Mouse (Mus musculus): ENCODE measurements around the gene Gm20721. TPM values are rescaled to one million over a fixed set of nuclear protein-coding genes. Genes with fewer than 3 reads are reported as not detected.

Gm20721 gene
- polyA plus RNA-seq, 1 experiment: 0.07 TPM

GRCm38 (mm10) chr2:174300186-174300585, 46.3 kb downstream of the Gm20721 start:
- H3K27ac ChIP-seq (ENCODE audit: insufficient read depth, low read length): no peak overlapping the region
- TF ChIP-seq CTCF (IDR thresholded peaks at IDR 0.05; ENCODE audit: borderline replicate concordance, insufficient read depth, low read depth, low read length) (no peak), POLR2A (IDR thresholded peaks at IDR 0.05; ENCODE audit: borderline replicate concordance, insufficient read depth, low read length) (no peak)
- WGBS: 52% methylated on average over 27 of the region's 27 CpGs
- H3K27me3 ChIP-seq (ENCODE audit: control insufficient read depth, insufficient read depth, low read length): no peaks in the 10 kb centered on the region
- H3K4me1 ChIP-seq (ENCODE audit: control insufficient read depth, insufficient read depth, low read length): no peaks in the 10 kb centered on the region
- no peak overlapping the region for H3K4me3 ChIP-seq (replicated peaks; ENCODE audit: insufficient read depth, low read depth, low read length)
- no peak for DNase-seq

GRCm38 (mm10) chr2:174299771-174300160, 46.7 kb downstream of the Gm20721 start:
- Histone ChIP-seq H3K27ac (ENCODE audit: insufficient read depth, low read length) (no peak overlapping the region), H3K27me3 (ENCODE audit: control insufficient read depth, insufficient read depth, low read length) (no peaks in the 10 kb centered on the region), H3K4me3 (replicated peaks; ENCODE audit: insufficient read depth, low read depth, low read length) (no peak overlapping the region), H3K4me1 (ENCODE audit: control insufficient read depth, insufficient read depth, low read length) (no peaks in the 10 kb centered on the region)
- TF ChIP-seq POLR2A (IDR thresholded peaks at IDR 0.05; ENCODE audit: borderline replicate concordance, insufficient read depth, low read length) (no peak), CTCF (IDR thresholded peaks at IDR 0.05; ENCODE audit: borderline replicate concordance, insufficient read depth, low read depth, low read length) (no peak)
- DNase-seq: no peak
- 53% methylated on average over 34 of the region's 34 CpGs for WGBS

- Histone ChIP-seq H3K4me1 (ENCODE audit: control insufficient read depth, insufficient read depth, low read length) (no peaks in the 10 kb centered on the region), H3K27me3 (ENCODE audit: control insufficient read depth, insufficient read depth, low read length) (no peaks in the 10 kb centered on the region), H3K27ac (ENCODE audit: insufficient read depth, low read length) (no peak overlapping the region), H3K4me3 (replicated peaks; ENCODE audit: insufficient read depth, low read depth, low read length) (no peak overlapping the region)
- TF ChIP-seq POLR2A (IDR thresholded peaks at IDR 0.05; ENCODE audit: borderline replicate concordance, insufficient read depth, low read length): no peak
- no peak for TF ChIP-seq CTCF (IDR thresholded peaks at IDR 0.05; ENCODE audit: borderline replicate concordance, insufficient read depth, low read depth, low read length)
- 51% methylated on average over 48 of the region's 48 CpGs for WGBS
- no peak for DNase-seq
Observed at GRCm38 (mm10) chr2:174299091-174299770, 47.3 kb downstream of the Gm20721 start.

- Histone ChIP-seq H3K4me1 (ENCODE audit: control insufficient read depth, insufficient read depth, low read length) (no peaks in the 10 kb centered on the region), H3K4me3 (replicated peaks; ENCODE audit: insufficient read depth, low read depth, low read length) (no peak overlapping the region), H3K27ac (ENCODE audit: insufficient read depth, low read length) (no peak overlapping the region), H3K27me3 (ENCODE audit: control insufficient read depth, insufficient read depth, low read length) (no peaks in the 10 kb centered on the region)
- TF ChIP-seq POLR2A (IDR thresholded peaks at IDR 0.05; ENCODE audit: borderline replicate concordance, insufficient read depth, low read length) (no peak), CTCF (IDR thresholded peaks at IDR 0.05; ENCODE audit: borderline replicate concordance, insufficient read depth, low read depth, low read length) (no peak)
- WGBS: 56% methylated on average over 33 of the region's 33 CpGs
- DNase-seq: no peak
Observed at GRCm38 (mm10) chr2:174298471-174298870, 48.0 kb downstream of the Gm20721 start.

- Histone ChIP-seq H3K27ac (ENCODE audit: insufficient read depth, low read length) (no peak overlapping the region), H3K27me3 (ENCODE audit: control insufficient read depth, insufficient read depth, low read length) (no peaks in the 10 kb centered on the region), H3K4me3 (replicated peaks; ENCODE audit: insufficient read depth, low read depth, low read length) (no peak overlapping the region), H3K4me1 (ENCODE audit: control insufficient read depth, insufficient read depth, low read length) (no peaks in the 10 kb centered on the region)
- no peak for TF ChIP-seq CTCF (IDR thresholded peaks at IDR 0.05; ENCODE audit: borderline replicate concordance, insufficient read depth, low read depth, low read length)
- TF ChIP-seq POLR2A (IDR thresholded peaks at IDR 0.05; ENCODE audit: borderline replicate concordance, insufficient read depth, low read length): no peak
- 62% methylated on average over 19 of the region's 19 CpGs for WGBS
- no peak for DNase-seq
Observed at GRCm38 (mm10) chr2:174297851-174298250, 48.7 kb downstream of the Gm20721 start.

- DNase-seq: no peak
- TF ChIP-seq CTCF (IDR thresholded peaks at IDR 0.05; ENCODE audit: borderline replicate concordance, insufficient read depth, low read depth, low read length): 0 out of 2 replicates have a peak, but pooled peaks have one; percentile 4
- no peak for TF ChIP-seq POLR2A (IDR thresholded peaks at IDR 0.05; ENCODE audit: borderline replicate concordance, insufficient read depth, low read length)
- Histone ChIP-seq H3K27me3 (ENCODE audit: control insufficient read depth, insufficient read depth, low read length) (no peaks in the 10 kb centered on the region), H3K4me1 (ENCODE audit: control insufficient read depth, insufficient read depth, low read length) (no peaks in the 10 kb centered on the region), H3K27ac (ENCODE audit: insufficient read depth, low read length) (no peak overlapping the region), H3K4me3 (replicated peaks; ENCODE audit: insufficient read depth, low read depth, low read length) (no peak overlapping the region)
- 41% methylated on average over 29 of the region's 29 CpGs for WGBS
Observed at GRCm38 (mm10) chr2:174297086-174297571, 49.4 kb downstream of the Gm20721 start.

GRCm38 (mm10) chr2:174295900-174296465, 50.5 kb downstream of the Gm20721 start:
- no peak overlapping the region for H3K4me3 ChIP-seq (replicated peaks; ENCODE audit: insufficient read depth, low read depth, low read length)
- TF ChIP-seq POLR2A (IDR thresholded peaks at IDR 0.05; ENCODE audit: borderline replicate concordance, insufficient read depth, low read length) (no peak), CTCF (IDR thresholded peaks at IDR 0.05; ENCODE audit: borderline replicate concordance, insufficient read depth, low read depth, low read length) (no peak)
- no peaks in the 10 kb centered on the region for H3K27me3 ChIP-seq (ENCODE audit: control insufficient read depth, insufficient read depth, low read length)
- WGBS: 50% methylated on average over 29 of the region's 29 CpGs
- no peak for DNase-seq
- H3K4me1 ChIP-seq (ENCODE audit: control insufficient read depth, insufficient read depth, low read length): no peaks in the 10 kb centered on the region
- H3K27ac ChIP-seq (ENCODE audit: insufficient read depth, low read length): no peak overlapping the region
